Mouse (Mus musculus) ES-Bruce4 (cell line): ENCODE measurements at regions not wholly inside any gene's neighbourhood (a gene's known extent, or its start where the extent isn't known, plus 50 kb on each side); places are given as distances from the start of the nearest gene placed in this dataset.

Experiments used
- H3K27ac ChIP-seq: 2 replicates; pipeline ENCODE4 v1.5.1; 2012; ENCODE audit warnings: low read length, inconsistent platforms; ENCODE audit not compliant: insufficient read depth
- H3K27me3 ChIP-seq: 2 replicates; pipeline ENCODE4 v1.6.1; 2012; ENCODE audit warnings: mild to moderate bottlenecking, low read length, inconsistent platforms; ENCODE audit not compliant: control insufficient read depth, poor library complexity, insufficient read depth, severe bottlenecking
- H3K36me3 ChIP-seq: 2 replicates; pipeline ENCODE4 v1.6.1; 2012; ENCODE audit warnings: inconsistent platforms, mild to moderate bottlenecking, low read length, moderate library complexity; ENCODE audit not compliant: control insufficient read depth, poor library complexity, insufficient read depth, severe bottlenecking
- H3K4me1 ChIP-seq: one replicate; pipeline ENCODE4 v1.8.1; 2011; ENCODE audit warnings: low read length; ENCODE audit not compliant: control insufficient read depth, insufficient read depth
- H3K4me3 ChIP-seq: 2 replicates; pipeline ENCODE4 v1.5.1; 2011; ENCODE audit warnings: low read depth, mild to moderate bottlenecking, low read length
- H3K9ac ChIP-seq: 2 replicates; pipeline ENCODE4 v1.6.1; 2012; ENCODE audit warnings: low read depth, mild to moderate bottlenecking, inconsistent platforms; ENCODE audit not compliant: poor library complexity, severe bottlenecking
- H3K9me3 ChIP-seq: replicated peaks from 2 replicates; pipeline ENCODE4 v1.6.1; 2012; ENCODE audit warnings: mild to moderate bottlenecking, low read length, inconsistent platforms; ENCODE audit not compliant: control insufficient read depth, poor library complexity, insufficient read depth, severe bottlenecking
- CTCF ChIP-seq: IDR thresholded peaks from one replicate; pipeline ENCODE4 v1.8.1; 2011; ENCODE audit warnings: low read depth, low read length
- EP300 ChIP-seq: IDR thresholded peaks from 2 replicates; pipeline ENCODE4 v1.6.1; 2011; ENCODE audit warnings: low read depth, low read length; ENCODE audit not compliant: insufficient read depth
- POLR2A ChIP-seq: IDR thresholded peaks from one replicate; pipeline ENCODE4 v1.8.1; 2011; ENCODE audit warnings: low read length; ENCODE audit not compliant: insufficient read depth

DNA sequence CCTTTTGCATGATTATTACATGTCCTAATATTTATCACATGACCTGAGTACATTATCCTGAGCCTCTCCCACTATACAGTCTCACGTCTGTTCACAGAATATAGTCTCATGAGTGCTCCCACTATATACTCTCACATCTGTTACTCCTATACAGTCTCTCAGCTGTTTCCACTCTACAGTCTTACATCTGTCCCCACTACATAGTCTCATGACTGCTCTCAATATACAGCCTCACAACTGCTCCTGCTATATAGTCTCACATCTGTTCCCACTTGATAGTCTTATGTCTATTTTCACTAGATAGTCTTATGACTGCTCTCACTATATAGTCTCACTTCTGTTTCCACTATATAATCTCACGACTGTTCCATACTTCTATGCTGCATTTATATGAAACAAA lies 1195.5 kb upstream of the Adgrl2 start:
- no peaks in the 10 kb centered on the region for H3K4me1 ChIP-seq
- TF ChIP-seq POLR2A (no peak), EP300 (no peak), CTCF (no peak)
- no peak overlapping the region for H3K9ac ChIP-seq
- H3K27me3 ChIP-seq = no peaks in the 10 kb centered on the region
- no peaks in the 10 kb centered on the region for H3K9me3 ChIP-seq
- H3K27ac ChIP-seq = no peak overlapping the region
- H3K4me3 ChIP-seq = no peak overlapping the region
- H3K36me3 ChIP-seq = no peaks in the 10 kb centered on the region

DNA sequence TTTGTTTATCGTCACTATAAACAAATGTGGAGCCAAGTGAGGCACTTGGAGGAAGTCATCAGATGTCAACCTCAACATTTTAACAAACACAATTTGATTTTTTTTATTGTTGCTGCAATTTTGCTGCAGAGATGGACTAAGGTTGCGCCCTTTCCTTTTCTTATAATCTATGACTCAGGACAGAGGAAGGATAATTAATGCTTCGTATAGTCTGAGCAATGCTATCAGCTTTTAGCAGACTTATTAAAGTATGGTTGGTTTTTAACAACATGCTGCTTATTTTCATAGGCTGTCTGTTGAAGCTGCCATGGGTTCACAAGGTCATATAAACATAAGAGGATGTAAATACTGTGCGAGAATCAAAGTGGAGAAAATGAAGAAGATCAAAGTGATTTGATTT lies 1202.8 kb upstream of the Adgrl2 start:
- Histone ChIP-seq H3K4me3 (no peak overlapping the region), H3K27ac (no peak overlapping the region)
- TF ChIP-seq CTCF (no peak), EP300 (no peak), POLR2A (no peak)

DNA sequence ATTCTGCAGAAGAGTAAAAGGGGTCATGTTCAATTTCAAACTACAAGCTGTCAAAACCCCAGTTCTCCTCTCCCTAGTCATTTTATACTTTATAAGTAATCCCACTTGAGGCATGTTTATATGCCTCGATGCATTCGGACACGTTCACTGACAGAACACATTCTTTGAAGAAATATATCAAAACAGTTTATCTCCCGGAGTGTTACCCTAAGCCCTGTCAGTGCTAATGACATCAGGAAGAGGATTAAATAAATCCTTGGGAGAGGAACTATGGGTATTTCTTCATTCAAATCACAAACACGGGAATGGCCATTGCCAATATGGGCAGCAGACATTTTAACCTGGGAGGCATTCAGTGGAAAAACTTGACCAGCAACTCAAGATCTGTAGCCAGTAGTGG lies 1208.1 kb upstream of the Adgrl2 start:
- Histone ChIP-seq H3K27ac (no peak overlapping the region), H3K27me3 (no peaks in the 10 kb centered on the region)
- no peak for TF ChIP-seq EP300
- no peak for TF ChIP-seq POLR2A
- TF ChIP-seq CTCF = no peak

More for the DNA sequence above, 1202.8 kb upstream of the Adgrl2 start:
- no peaks in the 10 kb centered on the region for H3K27me3 ChIP-seq
- H3K4me1 ChIP-seq = no peaks in the 10 kb centered on the region
- H3K9me3 ChIP-seq = no peaks in the 10 kb centered on the region
- H3K36me3 ChIP-seq = no peaks in the 10 kb centered on the region
- H3K9ac ChIP-seq = no peak overlapping the region

DNA sequence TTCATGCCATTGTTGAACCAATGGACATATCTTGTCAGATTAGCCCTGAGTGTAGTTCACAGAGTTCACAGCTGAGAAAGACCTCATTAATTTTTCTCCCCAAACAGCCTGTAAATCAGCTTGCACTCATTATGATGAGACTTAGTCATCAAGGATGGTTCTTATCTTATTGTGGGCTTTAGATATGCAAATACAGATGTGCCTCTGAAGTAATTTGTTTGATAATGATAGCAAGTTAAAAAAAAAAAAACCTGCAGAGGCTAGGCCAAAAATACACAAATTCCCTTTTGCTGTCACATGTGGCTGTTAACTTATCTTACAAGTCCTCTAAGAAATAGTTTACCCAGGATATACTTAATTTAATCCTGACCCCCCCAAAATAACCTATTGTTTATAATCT lies 1215.5 kb upstream of the Adgrl2 start:
- H3K4me3 ChIP-seq = no peak overlapping the region
- no peak overlapping the region for H3K27ac ChIP-seq
- no peaks in the 10 kb centered on the region for H3K27me3 ChIP-seq
- H3K9me3 ChIP-seq = no peaks in the 10 kb centered on the region
- H3K36me3 ChIP-seq = no peaks in the 10 kb centered on the region
- TF ChIP-seq POLR2A (no peak), EP300 (no peak), CTCF (no peak)
- no peaks in the 10 kb centered on the region for H3K4me1 ChIP-seq
- no peak overlapping the region for H3K9ac ChIP-seq

More for the DNA sequence above, 1208.1 kb upstream of the Adgrl2 start:
- H3K4me1 ChIP-seq = no peaks in the 10 kb centered on the region
- no peak overlapping the region for H3K9ac ChIP-seq
- no peak overlapping the region for H3K4me3 ChIP-seq
- no peaks in the 10 kb centered on the region for H3K36me3 ChIP-seq
- no peaks in the 10 kb centered on the region for H3K9me3 ChIP-seq

DNA sequence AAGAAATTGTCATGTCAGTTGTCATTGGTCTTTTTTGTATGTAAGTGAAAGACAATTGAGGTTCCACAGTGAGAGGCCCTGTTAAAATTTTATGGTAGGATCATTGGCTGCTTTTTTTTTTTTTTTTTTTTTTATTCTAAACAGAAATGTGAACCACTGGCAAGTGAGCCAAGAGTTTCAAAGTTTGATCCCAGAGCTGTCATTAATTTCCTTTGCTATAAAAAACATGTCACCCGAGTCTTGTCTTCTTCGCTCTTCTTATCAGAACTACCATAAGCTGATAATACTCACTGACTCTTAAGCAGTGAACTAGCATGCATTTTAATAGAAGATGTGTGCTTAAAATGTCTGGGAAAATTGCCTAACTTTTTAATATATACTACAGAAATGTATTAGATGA lies 1204.4 kb upstream of the Adgrl4 start:
- Histone ChIP-seq H3K4me1 (no peaks in the 10 kb centered on the region), H3K9me3 (no peaks in the 10 kb centered on the region), H3K27ac (no peak overlapping the region), H3K27me3 (no peaks in the 10 kb centered on the region), H3K4me3 (no peak overlapping the region), H3K9ac (no peak overlapping the region), H3K36me3 (no peaks in the 10 kb centered on the region)
- no peak for TF ChIP-seq EP300
- TF ChIP-seq POLR2A = no peak
- TF ChIP-seq CTCF = no peak

DNA sequence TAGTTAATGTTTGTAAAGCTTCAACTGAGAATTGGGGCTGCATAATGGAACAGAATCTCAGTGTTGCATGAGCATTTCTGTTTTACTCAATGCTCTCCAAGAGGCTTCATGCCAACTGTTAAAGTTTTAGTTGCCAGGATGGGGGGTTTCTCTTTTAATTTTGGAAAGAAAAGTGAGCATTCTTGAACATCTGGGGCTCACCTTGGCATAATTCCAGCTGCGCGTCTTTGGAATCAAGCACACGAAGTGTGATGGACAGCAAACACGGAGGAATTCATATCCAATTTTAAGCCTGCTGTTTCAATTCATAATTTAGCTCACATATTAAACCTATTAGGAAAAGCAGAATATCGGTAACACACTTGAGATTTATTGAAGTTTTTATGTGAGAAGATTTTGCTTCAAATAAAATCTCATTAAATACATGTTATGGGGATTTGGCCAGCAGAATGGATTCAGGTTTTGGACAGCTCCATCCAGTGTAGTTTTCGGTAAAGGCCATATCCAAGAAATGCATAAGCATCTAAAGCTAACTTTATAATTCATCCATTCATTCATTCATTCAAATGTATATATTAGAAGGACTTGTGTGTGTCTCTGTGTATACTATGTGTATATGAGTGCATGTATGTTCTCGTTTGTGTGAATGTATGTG lies 1200.6 kb upstream of the Adgrl4 start:
- no peaks in the 10 kb centered on the region for H3K36me3 ChIP-seq
- no peak overlapping the region for H3K4me3 ChIP-seq
- no peak overlapping the region for H3K27ac ChIP-seq
- H3K9me3 ChIP-seq = no peaks in the 10 kb centered on the region
- no peaks in the 10 kb centered on the region for H3K4me1 ChIP-seq
- TF ChIP-seq POLR2A (no peak), CTCF (no peak), EP300 (no peak)
- no peak overlapping the region for H3K9ac ChIP-seq
- no peaks in the 10 kb centered on the region for H3K27me3 ChIP-seq
